Mouse (Mus musculus) bone marrow macrophage, adult 2 months (primary cell): ENCODE measurements around the gene Emc3.

ENCODE experiments used
- CTCF ChIP-seq: IDR thresholded peaks from 2 replicates; pipeline ENCODE4 v1.5.1; 2012; ENCODE audit warnings: low read depth, mild to moderate bottlenecking, low read length, moderate library complexity
- POLR2A ChIP-seq: IDR thresholded peaks from 2 replicates; pipeline ENCODE4 v1.6.1; 2012; ENCODE audit warnings: mild to moderate bottlenecking, low read depth, low read length, borderline replicate concordance

- TF ChIP-seq POLR2A (no peak), CTCF (no peak)
These were observed 44.6 kb upstream of the Emc3 start for GRCm38 (mm10) chr6:113576044-113576443.
